Mouse (Mus musculus) erythroblast, embryonic 14.5 days (primary cell): ENCODE results near the gene Ptcd1.

Experiments used
- GATA1 ChIP-seq: IDR thresholded peaks from 2 replicates; pipeline ENCODE4 v1.6.1; 2012; ENCODE audit warnings: low read length, inconsistent platforms, mixed read lengths
- TAL1 ChIP-seq: IDR thresholded peaks from 3 replicates; pipeline ENCODE4 v1.6.1; 2012; ENCODE audit warnings: low read length, inconsistent platforms, mixed read lengths

DNA sequence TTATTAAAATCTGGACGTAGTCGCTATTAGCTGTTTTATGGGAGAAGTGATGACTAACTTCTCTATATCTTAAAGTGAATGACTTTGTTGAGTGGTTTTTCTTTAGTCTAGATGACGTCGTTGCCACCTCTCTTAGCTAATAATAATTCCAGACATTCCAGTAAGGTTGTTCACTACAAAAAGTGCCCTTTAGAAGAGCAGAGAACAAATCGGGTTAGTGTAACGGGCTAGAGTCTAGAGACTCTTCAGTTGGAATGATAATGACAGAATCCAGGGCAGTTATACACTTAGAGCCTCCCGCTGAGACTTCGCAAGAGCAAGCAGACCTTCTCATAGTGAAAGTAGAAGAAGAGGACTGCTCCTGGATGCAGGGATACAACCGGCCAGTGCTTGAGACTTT, 38.1 kb upstream of the Ptcd1 start:
- no peak for TF ChIP-seq TAL1
- no peak for TF ChIP-seq GATA1
